Mouse (Mus musculus): ENCODE measurements around the gene Zp2.

- TF ChIP-seq CTCF (IDR thresholded peaks at IDR 0.05; ENCODE audit: control insufficient read depth, insufficient read depth, low read length) (no peak), POLR2A (IDR thresholded peaks at IDR 0.05; ENCODE audit: borderline replicate concordance, control insufficient read depth, low read depth, low read length) (no peak)
Observed at GRCm38 (mm10) chr7:120128951-120129350, 16.1 kb downstream of the Zp2 start.
